Mouse (Mus musculus) liver, embryonic 16.5 days (tissue): ENCODE measurements at regions not wholly inside any gene's neighbourhood (a gene's known extent, or its start where the extent isn't known, plus 50 kb on each side); places are given as distances from the start of the nearest gene placed in this dataset.
A peak's percentile ranks its signal among the peaks of the same experiment; 100 is the strongest.

ENCODE experiments used
- ATAC-seq: fragments of 200-750 bp; cut with Nextera tagmentation; 2 replicates; pipeline ENCODE4 v1.8.0; 2017; ENCODE audit warnings: low read depth, mild to moderate bottlenecking, moderate number of reproducible peaks, moderate library complexity
- H3K27ac ChIP-seq: fragments of 300-500 bp; sonication (generic); 2 replicates; pipeline ENCODE4 v1.5.1; 2014; ENCODE audit warnings: mild to moderate bottlenecking, low read length
- H3K27me3 ChIP-seq: fragments of 300-500 bp; sonication (generic); 2 replicates; pipeline ENCODE4 v1.6.1; 2014; ENCODE audit warnings: low read depth, low read length, mixed read lengths; ENCODE audit not compliant: control insufficient read depth, insufficient read depth
- H3K36me3 ChIP-seq: fragments of 300-500 bp; sonication (generic); 2 replicates; pipeline ENCODE4 v1.6.1; 2014; ENCODE audit warnings: mild to moderate bottlenecking; ENCODE audit not compliant: control insufficient read depth, insufficient read depth
- H3K4me1 ChIP-seq: fragments of 300-500 bp; sonication (generic); 2 replicates; pipeline ENCODE4 v1.6.1; 2014; ENCODE audit warnings: low read depth, low read length, mixed read lengths; ENCODE audit not compliant: control insufficient read depth
- H3K4me2 ChIP-seq: fragments of 300-500 bp; sonication (generic); 2 replicates; pipeline ENCODE4 v1.6.1; 2014; ENCODE audit warnings: low read depth, low read length, mixed read lengths
- H3K4me3 ChIP-seq: fragments of 300-500 bp; sonication (generic); 2 replicates; pipeline ENCODE4 v1.5.1; 2014; ENCODE audit warnings: low read depth, mild to moderate bottlenecking, low read length
- H3K9ac ChIP-seq: fragments of 300-500 bp; sonication (generic); 2 replicates; pipeline ENCODE4 v1.6.1; 2014; ENCODE audit warnings: low read depth, low read length
- H3K9me3 ChIP-seq: fragments of 300-500 bp; sonication (generic); replicated peaks from 2 replicates; pipeline ENCODE4 v1.6.1; 2016; ENCODE audit warnings: low read length; ENCODE audit not compliant: control insufficient read depth
- WGBS: fragments of 180-500 bp; shearing (Covaris S2); extraction: QIAGEN DNeasy Blood & Tissue Kit; methylation state at CpG from one replicate; pipeline ENCODE4 v1.1.7; 2014; ENCODE audit not compliant: insufficient replicate concordance; 5-methylcytosine and 5-hydroxymethylcytosine counted together

- Histone ChIP-seq H3K9me3 (no peaks in the 10 kb centered on the region), H3K4me2 (no peak overlapping the region), H3K27me3 (no peaks in the 10 kb centered on the region), H3K4me3 (no peak overlapping the region), H3K36me3 (no peaks in the 10 kb centered on the region), H3K9ac (no peak overlapping the region), H3K4me1 (no peaks in the 10 kb centered on the region), H3K27ac (no peak overlapping the region)
- ATAC-seq: peak; percentile 78
- 66% methylated on average over 10 of the region's 10 CpGs for WGBS
These were observed 54.9 kb upstream of the Ppp2r3a start for GRCm38 (mm10) chr9:101306408-101306935.

GRCm38 (mm10) chr9:101305730-101306129 is 54.1 kb upstream of the Ppp2r3a start:
- no peak overlapping the region for H3K4me2 ChIP-seq
- peak; percentile 62 for ATAC-seq
- H3K9me3 ChIP-seq: no peaks in the 10 kb centered on the region
- 59% methylated on average over 4 of the region's 4 CpGs for WGBS
- no peak overlapping the region for H3K4me3 ChIP-seq
- H3K9ac ChIP-seq: no peak overlapping the region
- H3K36me3 ChIP-seq: no peaks in the 10 kb centered on the region
- H3K4me1 ChIP-seq: no peaks in the 10 kb centered on the region
- H3K27me3 ChIP-seq: no peaks in the 10 kb centered on the region
- 0 out of 2 replicates have a peak overlapping the region, but pooled peaks have one; percentile 15 for H3K27ac ChIP-seq
